Mouse (Mus musculus): Measurements from ENCODE around the gene Ptchd1.

The Ptchd1 gene

GRCm38 (mm10) chrX:155623701-155624281, at the start of gene Ptchd1:
Ptchd1 (minus strand) TSS chrX:155623814.
- no peak for DNase-seq (ENCODE audit: low read depth, low spot score)

DNA sequence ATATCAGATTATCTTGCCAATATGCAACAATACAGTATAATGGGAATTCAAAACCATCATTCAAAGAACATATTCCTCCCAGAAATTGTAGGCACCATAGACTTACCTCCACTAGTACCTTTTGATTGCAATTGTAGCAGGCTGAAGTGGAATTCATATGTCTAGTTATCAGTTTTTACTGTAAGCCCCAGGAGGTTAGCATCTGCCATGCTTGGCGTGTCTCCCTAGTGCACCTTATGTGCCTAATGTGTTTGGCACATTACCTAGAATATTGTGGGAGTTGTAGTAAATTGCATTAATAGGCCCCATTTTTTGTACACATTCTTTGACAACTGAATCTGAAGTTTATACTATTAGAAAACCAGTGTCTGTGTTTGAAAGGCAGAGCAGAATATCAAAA, 34.4 kb upstream of the Ptchd1 start:
- DNase-seq (ENCODE audit: low read depth, low spot score): no peak

- DNase-seq (ENCODE audit: low read depth, low spot score): no peak
Measured at GRCm38 (mm10) chrX:155645975-155646374, 22.4 kb upstream of the Ptchd1 start.

- DNase-seq (ENCODE audit: low read depth, low spot score): no peak
Measured at GRCm38 (mm10) chrX:155643975-155644374, 20.4 kb upstream of the Ptchd1 start.

GRCm38 (mm10) chrX:155625671-155626196, 2.1 kb upstream of the Ptchd1 start:
- DNase-seq (ENCODE audit: low read depth, low spot score): no peak

GRCm38 (mm10) chrX:155624895-155625294, 1.3 kb upstream of the Ptchd1 start:
- no peak for DNase-seq (ENCODE audit: low read depth, low spot score)

GRCm38 (mm10) chrX:155624341-155624841, 777 bp upstream of the Ptchd1 start, which contains the start of gene Gm15155:
Gm15155 (plus strand) TSS chrX:155624741.
- DNase-seq (ENCODE audit: low read depth, low spot score): no peak

DNA sequence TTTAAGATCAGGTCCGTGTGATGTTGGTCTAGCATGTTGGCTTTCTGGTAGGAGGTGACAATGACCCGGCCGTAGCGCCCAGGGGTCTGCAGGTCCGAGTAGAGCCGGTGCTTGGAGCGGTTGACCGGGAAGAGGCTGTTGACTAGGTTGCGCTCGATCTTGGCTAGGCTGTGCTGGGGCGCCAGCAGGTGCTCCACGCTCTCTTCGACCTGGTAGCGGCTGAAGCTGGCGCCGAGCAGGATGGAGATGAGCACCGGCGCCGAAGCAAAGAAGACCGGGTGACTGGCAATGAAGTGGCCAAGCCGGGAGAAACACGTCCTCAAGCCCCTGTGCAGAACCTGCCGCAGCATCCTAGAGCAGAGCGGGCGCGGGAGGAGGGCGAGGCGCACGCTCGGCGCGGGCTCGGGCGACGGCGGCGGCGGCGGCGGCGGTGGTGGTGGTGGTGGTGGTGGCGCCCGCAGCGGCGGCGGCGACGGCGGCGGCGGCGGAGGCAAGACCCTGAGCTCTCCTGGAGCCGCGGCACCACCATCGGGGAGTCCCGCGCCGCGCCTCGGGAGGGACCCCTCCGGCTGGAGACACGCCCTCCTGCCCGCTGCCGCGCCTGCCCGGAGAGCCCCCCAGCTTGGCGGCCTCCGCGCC, 534 bp downstream of the Ptchd1 start:
- DNase-seq (ENCODE audit: low read depth, low spot score): no peak

- DNase-seq (ENCODE audit: low read depth, low spot score): no peak
Measured at GRCm38 (mm10) chrX:155622527-155622926, 1.1 kb downstream of the Ptchd1 start.

- no peak for DNase-seq (ENCODE audit: low read depth, low spot score)
Measured at GRCm38 (mm10) chrX:155601196-155601595, 22.4 kb downstream of the Ptchd1 start.

DNA sequence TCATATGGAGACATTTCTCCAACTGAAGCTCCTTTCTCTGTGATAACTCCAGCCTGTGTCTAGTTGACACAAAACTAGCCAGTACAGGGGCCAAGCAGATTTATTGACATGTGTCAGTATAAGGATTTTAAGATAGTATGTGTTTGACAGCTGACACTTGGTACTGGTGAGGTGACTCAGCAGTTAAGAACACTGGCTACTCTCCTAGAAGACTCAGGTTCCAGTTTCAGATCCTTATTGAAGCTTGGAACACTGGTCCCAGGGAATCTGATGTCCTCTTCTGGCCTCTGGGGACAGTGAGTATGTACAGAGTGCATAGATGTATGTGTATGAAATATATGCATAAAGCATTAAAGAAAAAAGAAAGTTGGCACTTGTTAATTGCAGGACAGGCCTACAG, 27.2 kb downstream of the Ptchd1 start:
- no peak for DNase-seq (ENCODE audit: low read depth, low spot score)

DNA sequence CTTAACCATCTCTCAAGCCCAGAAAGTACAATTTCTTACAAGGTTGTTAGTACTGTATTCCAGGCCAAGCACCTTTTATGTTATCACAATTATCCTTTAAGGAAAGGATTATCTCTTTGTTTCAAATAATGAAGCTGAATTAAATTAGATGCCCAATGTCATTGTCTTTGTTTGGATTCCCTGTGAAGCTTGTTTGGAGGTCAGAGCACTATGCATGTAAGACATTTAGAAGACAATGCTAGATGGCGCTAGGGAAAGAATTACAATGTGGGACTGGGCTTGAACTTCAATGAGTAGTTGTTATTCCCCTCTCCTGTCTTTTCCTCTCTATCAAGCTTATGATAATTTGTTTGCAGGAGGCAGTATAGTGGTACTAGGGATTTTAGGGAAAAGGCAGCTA, 28.9 kb downstream of the Ptchd1 start:
- no peak for DNase-seq (ENCODE audit: low read depth, low spot score)

- no peak for DNase-seq (ENCODE audit: low read depth, low spot score)
Measured at GRCm38 (mm10) chrX:155592467-155592866, 31.1 kb downstream of the Ptchd1 start.

GRCm38 (mm10) chrX:155591490-155591889, 32.1 kb downstream of the Ptchd1 start:
- no peak for DNase-seq (ENCODE audit: low read depth, low spot score)

- no peak for DNase-seq (ENCODE audit: low read depth, low spot score)
Measured at GRCm38 (mm10) chrX:155584586-155584985, 39.0 kb downstream of the Ptchd1 start.

- no peak for DNase-seq (ENCODE audit: low read depth, low spot score)
Measured at GRCm38 (mm10) chrX:155579791-155580190, 43.8 kb downstream of the Ptchd1 start.

GRCm38 (mm10) chrX:155572396-155572795, 51.2 kb downstream of the Ptchd1 start:
- DNase-seq (ENCODE audit: low read depth, low spot score): no peak

DNA sequence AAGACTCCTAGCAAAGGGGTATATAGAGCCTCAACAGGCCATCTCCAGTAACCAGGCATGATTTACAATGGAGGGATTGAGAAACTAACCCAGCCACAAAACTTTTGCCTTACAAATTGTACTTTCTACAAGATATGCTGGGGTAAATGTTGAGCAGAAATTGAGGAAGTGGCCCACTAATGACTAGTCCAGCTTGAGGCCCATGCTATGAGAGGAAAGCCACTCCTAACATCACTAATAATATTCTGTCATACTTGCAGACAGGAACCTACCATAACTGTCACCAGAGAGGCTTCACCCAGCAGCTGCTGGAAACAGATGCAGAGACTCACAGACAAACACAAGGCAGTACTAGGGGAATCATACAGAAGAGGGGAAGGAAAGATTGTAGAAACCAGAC, 79.8 kb downstream of the Ptchd1 start:
- no peak for DNase-seq (ENCODE audit: low read depth, low spot score)
